Mouse (Mus musculus) left cerebral cortex, adult 2 months (tissue): ENCODE measurements around the gene Fubp1. TPM values are rescaled to one million over a fixed set of nuclear protein-coding genes. Genes with fewer than 3 reads are reported as not detected.
A peak's percentile ranks its signal among the peaks of the same experiment; 100 is the strongest.
"Not testable (repeated sequence)": the region's sequence is repeated elsewhere in the genome, so short reads cannot be mapped to it uniquely, and the experiment has no call there.

Experiments
- DNase-seq, 2 experiments: peaks; one replicate each; pipeline ENCODE4 v3.0.0; 2021 to 2022; ENCODE audit warnings: low spot score in 2 of 2, mixed read lengths in 1 of 2; ENCODE audit errors: extremely low spot score in 1 of 2
- H3K27ac ChIP-seq: fragments of 200-600 bp; 2 replicates; pipeline ENCODE4 v1.8.1; 2022
- H3K4me3 ChIP-seq: fragments of 200-600 bp; 2 replicates; pipeline ENCODE4 v1.8.1; 2022
- CTCF ChIP-seq: fragments of 200-600 bp; IDR thresholded peaks from 2 replicates; pipeline ENCODE4 v1.8.1; 2022; ENCODE audit warnings: antibody characterized with exemption, mild to moderate bottlenecking, moderate library complexity
- intact Hi-C: fragments of 180-260 bp; cut with DNase I; formaldehyde crosslinking; loops from one replicate; pipeline ENCODE4 v1.15.1; 2025
- total RNA-seq, 2 experiments: library from RNA; stranded (reverse); gene quantifications; 2 replicates each; pipeline ENCODE4 v1.2.3; 2021

The Fubp1 gene
- total RNA-seq, 2 experiments from 2014 or later: 131 to 132 TPM

DNA sequence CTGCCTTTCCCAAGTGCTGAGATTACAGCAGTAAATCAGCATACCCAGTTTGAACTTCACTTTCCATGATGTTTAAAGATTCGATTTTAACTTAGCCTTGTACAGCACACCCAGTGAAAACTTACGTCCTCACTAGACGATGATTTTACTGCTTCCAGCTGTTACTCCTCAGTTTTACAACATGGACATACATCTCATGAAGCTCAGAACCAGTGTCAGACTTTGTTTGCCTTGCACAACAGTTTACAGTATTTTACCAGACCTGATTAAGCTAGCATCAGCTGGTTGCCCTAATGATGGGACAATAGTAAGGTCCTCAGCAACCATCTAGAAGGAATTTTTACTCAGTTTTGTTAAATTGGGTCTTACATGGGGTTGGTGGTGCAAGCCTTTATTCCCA, 30.9 kb downstream of the Fubp1 start:
- intact Hi-C loops: no loop called here
- Histone ChIP-seq H3K4me3 (no peak overlapping the region), H3K27ac (no peak overlapping the region)
- no peak for TF ChIP-seq CTCF
- no peak for DNase-seq

GRCm38 (mm10) chr3:152243304-152243703, 33.1 kb downstream of the Fubp1 start:
- Histone ChIP-seq H3K4me3 (no peak overlapping the region), H3K27ac (no peak overlapping the region)
- intact Hi-C loops: no loop called here
- no peak for TF ChIP-seq CTCF
- no peak for DNase-seq

- Histone ChIP-seq H3K27ac (no peak overlapping the region), H3K4me3 (no peak overlapping the region)
- no peak for DNase-seq
- intact Hi-C loops: no loop called here
- TF ChIP-seq CTCF: no peak
Measured at GRCm38 (mm10) chr3:152245273-152245910, 35.2 kb downstream of the Fubp1 start.

- no peak overlapping the region for H3K27ac ChIP-seq
- DNase-seq: no peak
- TF ChIP-seq CTCF: no peak
- H3K4me3 ChIP-seq: no peak overlapping the region
- intact Hi-C loops: no loop called here
Measured at GRCm38 (mm10) chr3:152247708-152248107, 37.5 kb downstream of the Fubp1 start.

- DNase-seq: no peak
- Histone ChIP-seq H3K27ac (no peak overlapping the region), H3K4me3 (no peak overlapping the region)
- intact Hi-C loops: no loop called here
- no peak for TF ChIP-seq CTCF
Measured at GRCm38 (mm10) chr3:152250487-152250886, 40.3 kb downstream of the Fubp1 start.

DNA sequence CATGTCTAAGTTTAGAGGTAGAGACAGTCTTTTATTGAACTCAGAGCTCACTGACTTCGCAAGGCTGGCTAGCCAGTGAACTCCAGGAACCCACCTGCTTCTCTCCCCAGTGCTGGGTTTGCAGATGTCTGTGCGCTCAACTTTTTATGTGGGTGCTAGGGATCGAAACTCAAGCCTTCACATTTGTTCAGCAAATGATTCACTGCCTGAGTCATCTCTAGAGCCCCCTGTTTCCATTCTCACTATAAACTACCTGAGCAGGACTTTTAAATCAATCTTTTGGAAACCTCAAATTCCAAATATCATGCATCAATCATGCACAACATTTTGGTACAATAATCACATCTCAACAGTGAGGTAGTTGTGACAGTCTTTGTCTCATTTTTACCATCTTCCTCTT, 47.3 kb downstream of the Fubp1 start:
- intact Hi-C loops: no loop called here
- TF ChIP-seq CTCF: no peak
- Histone ChIP-seq H3K27ac (no peak overlapping the region), H3K4me3 (no peak overlapping the region)
- DNase-seq: no peak

GRCm38 (mm10) chr3:152259409-152259808, 49.2 kb downstream of the Fubp1 start:
- DNase-seq: peak; percentile 54 to 76
- H3K4me3 ChIP-seq, H3K27ac ChIP-seq, intact Hi-C loops: not testable (repeated sequence)
- peak; percentile 86 for TF ChIP-seq CTCF

DNA sequence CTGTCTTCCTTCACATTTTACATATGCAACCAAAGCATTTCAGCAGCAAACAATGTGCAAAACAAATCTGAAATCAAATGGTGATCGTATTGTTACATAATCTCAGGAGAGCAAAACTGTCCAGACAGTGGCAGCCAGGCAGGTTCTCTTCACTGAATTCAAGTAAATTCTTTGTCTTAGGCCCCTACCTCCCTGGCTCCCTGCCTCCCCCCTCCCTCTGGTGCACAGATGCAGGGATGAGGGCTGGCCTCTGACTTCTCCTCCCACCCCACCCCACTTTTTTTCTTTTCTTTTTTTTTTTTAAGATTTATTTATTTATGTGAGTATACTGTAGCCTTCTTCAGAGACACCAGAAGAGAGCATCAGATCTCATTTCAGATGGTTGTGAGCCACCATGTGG, 50.1 kb downstream of the Fubp1 start:
- TF ChIP-seq CTCF: no peak
- DNase-seq: no peak
- H3K4me3 ChIP-seq: no peak overlapping the region
- no peak overlapping the region for H3K27ac ChIP-seq
- intact Hi-C loops: no loop called here

DNA sequence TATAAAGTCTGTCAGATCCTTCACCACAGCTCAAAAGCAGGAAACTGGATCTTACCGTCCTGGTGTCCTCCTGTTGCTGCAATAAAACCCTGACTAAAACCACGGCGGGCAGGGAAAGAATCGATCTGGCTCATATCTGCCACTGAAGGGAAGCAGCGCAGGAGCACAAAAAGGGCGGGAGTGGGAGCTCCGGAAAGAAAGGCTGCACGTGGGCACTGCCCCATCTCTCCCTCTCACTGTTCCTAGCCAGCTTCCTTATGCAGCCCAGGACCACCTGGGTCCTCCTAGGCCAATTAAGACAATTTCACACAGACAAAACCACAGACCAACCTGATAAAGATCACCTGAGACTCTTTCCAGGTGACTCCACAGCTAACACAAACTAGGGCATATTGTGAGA, 51.2 kb downstream of the Fubp1 start:
- no peak for TF ChIP-seq CTCF
- DNase-seq: no peak
- intact Hi-C loops: no loop called here
- Histone ChIP-seq H3K27ac (no peak overlapping the region), H3K4me3 (no peak overlapping the region)

GRCm38 (mm10) chr3:152261948-152262347, 51.7 kb downstream of the Fubp1 start:
- no peak for DNase-seq
- no peak overlapping the region for H3K27ac ChIP-seq
- intact Hi-C loops: no loop called here
- no peak overlapping the region for H3K4me3 ChIP-seq
- no peak for TF ChIP-seq CTCF

GRCm38 (mm10) chr3:152264374-152264773, 54.2 kb downstream of the Fubp1 start:
- intact Hi-C loops: no loop called here
- H3K27ac ChIP-seq: no peak overlapping the region

DNA sequence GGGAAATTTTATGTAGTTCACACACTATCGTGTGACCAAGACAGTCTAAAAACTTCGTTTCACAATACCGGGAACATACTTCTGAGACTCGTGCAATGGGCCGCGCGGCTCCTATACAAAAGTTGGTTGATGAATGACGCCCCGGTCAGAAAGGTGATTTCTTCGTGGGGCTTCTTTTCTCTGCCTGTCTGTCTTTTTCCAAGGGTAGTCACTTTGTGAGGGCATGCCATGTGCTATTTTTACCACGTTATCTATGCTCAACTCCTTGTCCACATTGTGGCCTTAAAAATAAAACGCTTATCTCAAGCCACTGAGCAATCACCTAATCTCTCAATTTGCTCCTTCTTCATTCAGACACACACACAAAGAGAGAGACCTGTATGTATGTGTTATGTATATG, 54.6 kb downstream of the Fubp1 start:
- intact Hi-C loops: no loop called here
- DNase-seq: no peak

More at GRCm38 (mm10) chr3:152264374-152264773, 54.2 kb downstream of the Fubp1 start:
- H3K4me3 ChIP-seq: no peak overlapping the region
- TF ChIP-seq CTCF: no peak
- no peak for DNase-seq

DNA sequence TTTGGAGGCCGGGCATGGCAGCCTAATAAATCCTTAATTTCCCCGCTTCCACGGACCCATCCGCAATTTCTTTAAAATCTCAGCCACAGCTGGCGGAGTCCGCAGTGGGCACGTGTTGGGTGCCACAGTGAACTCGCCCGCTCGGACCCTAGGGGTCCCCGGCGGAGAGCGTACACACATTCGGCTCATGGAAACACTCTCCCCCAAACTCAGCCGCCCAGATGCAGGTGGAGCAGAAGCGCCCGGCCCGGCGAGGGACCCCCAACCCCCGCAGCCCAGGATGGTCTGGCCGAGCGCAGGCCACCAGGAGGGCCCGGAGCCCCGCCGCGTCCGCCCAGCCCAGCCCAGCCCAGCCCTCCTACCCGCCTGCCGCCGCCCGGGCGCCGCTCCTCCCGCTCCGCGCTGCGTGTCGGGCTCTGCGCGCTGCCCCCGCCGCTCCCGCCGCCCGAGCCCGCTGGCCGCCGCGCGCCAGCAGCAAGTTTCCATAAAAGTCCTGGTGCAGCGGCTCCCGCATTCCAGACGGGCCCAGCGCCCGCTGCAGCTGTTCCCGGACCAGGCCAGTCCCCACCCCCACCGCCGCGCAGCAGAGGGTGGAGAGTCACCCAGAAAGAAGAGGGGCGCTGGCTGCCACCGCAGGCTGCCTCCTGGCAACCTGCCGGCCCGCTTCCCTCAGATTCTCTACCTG, 55.3 kb downstream of the Fubp1 start:
- no peak for TF ChIP-seq CTCF

More for the DNA sequence above, 54.6 kb downstream of the Fubp1 start:
- Histone ChIP-seq H3K27ac (no peak overlapping the region), H3K4me3 (peak overlapping the region; percentile 58; the same call in 1 of the 2 replicates)
- TF ChIP-seq CTCF: no peak

More for the DNA sequence above, 55.3 kb downstream of the Fubp1 start:
- Histone ChIP-seq H3K4me3 (peak overlapping the region; percentile 58), H3K27ac (no peak overlapping the region)
- intact Hi-C loops: no loop called here
- peak; percentile 32 to 40 for DNase-seq
